30 mouse cellular contexts compared by ENCODE assay signal in the genomic region with DNA sequence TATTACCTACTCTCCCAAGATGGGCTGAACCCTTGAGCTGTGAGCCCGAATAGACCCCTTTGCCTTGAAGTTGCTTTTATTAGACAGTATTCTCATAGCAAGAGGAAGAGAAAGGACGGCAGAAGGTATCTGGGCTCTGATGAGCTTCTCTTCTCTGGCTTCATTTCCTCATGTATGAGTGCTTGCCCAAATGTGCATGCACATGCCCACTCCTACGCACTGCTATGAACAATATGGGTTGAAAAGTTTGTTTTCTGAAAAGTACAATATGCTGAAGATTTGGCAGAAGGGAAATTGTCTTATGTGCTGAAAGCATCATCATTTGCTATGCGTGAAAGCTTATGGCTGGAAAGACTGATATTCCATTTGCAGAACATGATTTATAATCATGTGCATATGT.
DNase-seq lines count a peak whose midpoint lies in the region; ATAC-seq and TF ChIP-seq lines count a peak whose summit lies in the region.
"Had no signal": no experiment of that assay in that cellular context is flagged by ENCODE, and none has a peak within 500 bp of the region (broad histone marks: within the 10 kb centered on the region; RNA-seq: fewer than 3 reads in every experiment).

No protein-coding gene starts in this region.

- WGBS in forebrain, embryonic 15.5 days = 75% methylated on average over 4 of the region's 4 CpGs
- 87% methylated on average over 4 of the region's 4 CpGs for WGBS in forebrain, embryonic 11.5 days
- WGBS in heart, embryonic 10.5 days = 86% methylated on average over 4 of the region's 4 CpGs

- H3K9me3 ChIP-seq in forebrain, embryonic 15.5 days = no peaks in the 10 kb centered on the region
- no peaks in the 10 kb centered on the region for H3K9me3 ChIP-seq in forebrain, embryonic 11.5 days (ENCODE audit: control insufficient read depth, low read length)
- H3K9me3 ChIP-seq in heart, embryonic 10.5 days = no peaks in the 10 kb centered on the region
- H3K9me3 ChIP-seq: embryonic facial prominence, embryonic 12.5 days; heart, embryonic 12.5 days; hindbrain, embryonic 13.5 days; liver, embryonic 13.5 days; midbrain, embryonic 13.5 days; neural tube, embryonic 15.5 days; stomach, embryonic 15.5 days had no signal

- ATAC-seq in forebrain, embryonic 15.5 days (replicated peaks) = peak; percentile 43; the same call in 1 of the 2 replicates
- no peak for ATAC-seq in forebrain, embryonic 11.5 days (replicated peaks; ENCODE audit: low FRiP score)
- ATAC-seq: intestine, postnatal 0 days; Patski had no signal

- H3K9ac ChIP-seq in forebrain, embryonic 15.5 days (replicated peaks) = no peak overlapping the region
- H3K9ac ChIP-seq in forebrain, embryonic 11.5 days (ENCODE audit: low read length) = no peak overlapping the region
- H3K9ac ChIP-seq: embryonic facial prominence, embryonic 12.5 days; heart, embryonic 12.5 days; hindbrain, embryonic 13.5 days; liver, embryonic 13.5 days; midbrain, embryonic 13.5 days; neural tube, embryonic 15.5 days; stomach, embryonic 15.5 days had no signal

- H3K27ac ChIP-seq in forebrain, embryonic 15.5 days (replicated peaks) = no peak overlapping the region
- no peak overlapping the region for H3K27ac ChIP-seq in forebrain, embryonic 11.5 days (ENCODE audit: low read depth, low read length)
- H3K27ac ChIP-seq in layer of hippocampus, adult 2 months = peak overlapping the region; percentile 72; the same call in 1 of the 2 replicates
- no peak overlapping the region for H3K27ac ChIP-seq in heart, embryonic 10.5 days
- H3K27ac ChIP-seq: embryonic facial prominence, embryonic 12.5 days; hindbrain, embryonic 13.5 days; liver, embryonic 13.5 days; macrophage; midbrain, embryonic 13.5 days; stomach, embryonic 15.5 days had no signal

- no peak for DNase-seq in forebrain, embryonic 11.5 days (ENCODE audit: low spot score)
- peak; percentile 19 to 22 for DNase-seq in right cerebral cortex, adult 2 months (ENCODE audit: low spot score in 2 of 2)
- no peak for DNase-seq in right cerebral cortex, postnatal 14 days
- peak; percentile 65 to 79 for DNase-seq in layer of hippocampus, adult 2 months (ENCODE audit: low spot score in 2 of 2)
- DNase-seq in layer of hippocampus, postnatal 14 days (ENCODE audit: low spot score in 2 of 2) = peak; percentile 24 to 82
- no peak for DNase-seq in heart, embryonic 10.5 days (ENCODE audit: low spot score)
- DNase-seq in lung, postnatal 4 days = no peak
- DNase-seq: adrenal gland, postnatal 10 days; cerebellum, adult 11 months; cerebellum, adult 9-10 months; cerebellum, postnatal 36 days; gastrocnemius, postnatal 36 days; heart, adult 18-20 months; heart, postnatal 4 days; kidney, adult 9 months; kidney, postnatal 10 days; liver, embryonic 13.5 days; retina, postnatal 1 day; thymus, postnatal 14 days had no signal

- H3K4me1 ChIP-seq in forebrain, embryonic 15.5 days = peaks cover 6% of the 10 kb centered on the region
- H3K4me1 ChIP-seq in forebrain, embryonic 11.5 days (replicated peaks; ENCODE audit: control insufficient read depth, insufficient read depth, low read length) = no peaks in the 10 kb centered on the region
- H3K4me1 ChIP-seq in heart, embryonic 10.5 days = 0 out of 2 replicates have a peak, but pooled peaks cover 4% of the 10 kb centered on the region
- H3K4me1 ChIP-seq: heart, embryonic 12.5 days; liver, embryonic 13.5 days; stomach, embryonic 15.5 days had no signal

- no peaks in the 10 kb centered on the region for H3K36me3 ChIP-seq in forebrain, embryonic 15.5 days
- H3K36me3 ChIP-seq in forebrain, embryonic 11.5 days (ENCODE audit: control insufficient read depth, insufficient read depth, low read length) = no peaks in the 10 kb centered on the region
- no peaks in the 10 kb centered on the region for H3K36me3 ChIP-seq in heart, embryonic 10.5 days
- H3K36me3 ChIP-seq: embryonic facial prominence, embryonic 12.5 days; G1E; heart, embryonic 12.5 days; hindbrain, embryonic 13.5 days; liver, embryonic 13.5 days; midbrain, embryonic 13.5 days; neural tube, embryonic 15.5 days; stomach, embryonic 15.5 days had no signal

- TF ChIP-seq CTCF in layer of hippocampus, adult 2 months (conservative IDR thresholded peaks at IDR 0.05) = no peak

- H3K4me2 ChIP-seq in forebrain, embryonic 15.5 days (replicated peaks) = no peak overlapping the region
- H3K4me2 ChIP-seq in forebrain, embryonic 11.5 days (ENCODE audit: low read depth, low read length, severe bottlenecking) = no peak overlapping the region
- H3K4me2 ChIP-seq: embryonic facial prominence, embryonic 12.5 days; heart, embryonic 12.5 days; liver, embryonic 13.5 days; midbrain, embryonic 13.5 days; stomach, embryonic 15.5 days had no signal

- no peaks in the 10 kb centered on the region for H3K27me3 ChIP-seq in forebrain, embryonic 15.5 days
- H3K27me3 ChIP-seq in forebrain, embryonic 11.5 days (ENCODE audit: control insufficient read depth, insufficient read depth, low read length) = no peaks in the 10 kb centered on the region
- H3K27me3 ChIP-seq in heart, embryonic 10.5 days (ENCODE audit: insufficient read depth, poor library complexity, severe bottlenecking) = no peaks in the 10 kb centered on the region
- H3K27me3 ChIP-seq: embryonic facial prominence, embryonic 12.5 days; heart, embryonic 12.5 days; hindbrain, embryonic 13.5 days; liver, embryonic 13.5 days; midbrain, embryonic 13.5 days; neural tube, embryonic 15.5 days; stomach, embryonic 15.5 days had no signal

- H3K4me3 ChIP-seq in forebrain, embryonic 15.5 days = no peak overlapping the region
- H3K4me3 ChIP-seq in forebrain, embryonic 11.5 days (ENCODE audit: low read depth, low read length) = no peak overlapping the region
- no peak overlapping the region for H3K4me3 ChIP-seq in layer of hippocampus, adult 2 months
- H3K4me3 ChIP-seq in heart, embryonic 10.5 days = no peak overlapping the region
- H3K4me3 ChIP-seq: embryonic facial prominence, embryonic 12.5 days; heart, embryonic 12.5 days; hindbrain, embryonic 13.5 days; liver, embryonic 13.5 days; midbrain, embryonic 13.5 days; neural tube, embryonic 15.5 days; stomach, embryonic 15.5 days had no signal

Comparison
In these comparisons a context has a peak if more than half of its experiments do, and no peak if none do; other contexts are left out.
1. DNase-seq: peak in right cerebral cortex, adult 2 months (2 of 2), layer of hippocampus, adult 2 months (2 of 2) and layer of hippocampus, postnatal 14 days (2 of 2); none in forebrain, embryonic 11.5 days (single experiment), right cerebral cortex, postnatal 14 days (single experiment), heart, embryonic 10.5 days (single experiment) and lung, postnatal 4 days (0 of 2).